Mouse (Mus musculus) embryonic fibroblast, embryonic 13.5 days (primary cell): ENCODE data around the gene Smarce1.

Experiments used
- CTCF ChIP-seq: IDR thresholded peaks from 2 replicates; pipeline ENCODE4 v1.5.1; 2011; ENCODE audit warnings: mild to moderate bottlenecking, control low read depth, low read length, moderate library complexity, borderline replicate concordance; ENCODE audit not compliant: insufficient read depth
- POLR2A ChIP-seq: IDR thresholded peaks from 2 replicates; pipeline ENCODE4 v1.6.1; 2011; ENCODE audit warnings: low read depth, mild to moderate bottlenecking, control low read depth, low read length, moderate library complexity

DNA sequence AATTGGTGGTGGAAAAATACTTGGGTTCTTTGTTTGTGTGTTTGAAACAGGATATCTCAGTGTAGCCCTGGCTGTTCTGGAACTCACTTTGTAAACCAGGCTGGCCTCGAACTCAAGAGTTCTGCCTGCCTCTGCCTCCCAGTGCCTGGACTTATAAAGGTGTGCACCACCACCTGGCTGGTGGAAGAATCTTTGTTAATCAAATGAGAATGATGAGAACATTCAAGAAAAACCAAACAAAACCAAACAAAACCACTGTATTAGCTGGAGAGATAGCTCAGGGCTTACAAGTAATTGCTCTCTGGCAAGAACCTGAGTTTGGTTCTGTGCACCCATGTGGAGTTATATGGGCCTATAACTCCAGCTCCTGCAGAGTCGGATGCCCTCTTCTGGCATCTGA is 61.4 kb downstream of the Smarce1 start:
- no peak for TF ChIP-seq CTCF
- TF ChIP-seq POLR2A: no peak
